Comparison of ENCODE assay signal across 24 mouse cellular contexts in genomic region chr2:178563287-178563686, GRCm38 (mm10).
DNase-seq lines count a peak whose midpoint lies in the region; ATAC-seq and TF ChIP-seq lines count a peak whose summit lies in the region.
"Had no signal": no experiment of that assay in that cellular context is flagged by ENCODE, and none has a peak within 500 bp of the region (broad histone marks: within the 10 kb centered on the region; RNA-seq: fewer than 3 reads in every experiment).

No protein-coding gene starts in this region.

- peak; percentile 20 to 23; a peak in 3 of 4 replicates for ATAC-seq in hematopoietic stem cell, adult 5-6 weeks (replicated peaks in 1 of 2; ENCODE audit: insufficient read depth in 1 of 2, low FRiP score in 2 of 2, low TSS enrichment in 1 of 2, low read depth in 1 of 2, poor library complexity in 2 of 2, severe bottlenecking in 2 of 2)
- ATAC-seq: CD4-positive, CD25-positive, alpha-beta regulatory T cell, adult 4 months; forebrain, embryonic 15.5 days had no signal

- TF ChIP-seq POLR2A in thymus, adult 2 months (IDR thresholded peaks at IDR 0.05; ENCODE audit: control insufficient read depth, extremely low read depth, insufficient read depth, low read length, poor library complexity) = no peak

- no peaks in the 10 kb centered on the region for H3K36me3 ChIP-seq in thymus, adult 2 months (ENCODE audit: control insufficient read depth, insufficient read depth, low read length)
- H3K36me3 ChIP-seq in splenic B cell, adult 2 months (ENCODE audit: control insufficient read depth, insufficient read depth, low read length, poor library complexity, severe bottlenecking) = no peaks in the 10 kb centered on the region
- H3K36me3 ChIP-seq: embryonic facial prominence, embryonic 10.5 days; embryonic facial prominence, embryonic 13.5 days; forebrain, embryonic 12.5 days; forebrain, embryonic 15.5 days; hindbrain, embryonic 12.5 days; hindbrain, embryonic 15.5 days had no signal

- no peak for DNase-seq in thymus, adult 2 months
- no peak for DNase-seq in thymus, adult 18-20 months
- DNase-seq in splenic B cell, adult 2 months (ENCODE audit: low read depth, low spot score) = peak; percentile 64
- DNase-seq in heart, postnatal 4 days = no peak
- DNase-seq in left cerebral cortex, adult 11 months (ENCODE audit: low spot score) = no peak
- DNase-seq: adrenal gland, adult 2 months; adrenal gland, postnatal 14 days; cerebellum, adult 11 months; cerebellum, adult 2 months; cerebellum, adult 9-11 months; cerebellum, postnatal 25 days; embryo, embryonic 11 days; gastrocnemius, postnatal 10 days; gastrocnemius, postnatal 36 days; heart, adult 11 months had no signal

- no peak for TF ChIP-seq CTCF in thymus, adult 2 months (IDR thresholded peaks at IDR 0.05; ENCODE audit: borderline replicate concordance, control insufficient read depth, extremely low read depth, insufficient read depth, low read length, poor library complexity)

- peaks cover 45% of the 10 kb centered on the region for H3K4me1 ChIP-seq in thymus, adult 2 months (replicated peaks; ENCODE audit: control insufficient read depth, insufficient read depth, low read length)
- H3K4me1 ChIP-seq: hindbrain, embryonic 15.5 days had no signal

- 54% methylated on average over 7 of the region's 7 CpGs for WGBS in thymus, adult 2 months

- peak overlapping the region; percentile 63 for H3K27ac ChIP-seq in thymus, adult 2 months (ENCODE audit: control insufficient read depth, insufficient read depth, low read length)
- H3K27ac ChIP-seq: embryonic facial prominence, embryonic 10.5 days; embryonic facial prominence, embryonic 13.5 days; forebrain, embryonic 12.5 days; forebrain, embryonic 15.5 days; hindbrain, embryonic 12.5 days; hindbrain, embryonic 15.5 days had no signal

- no peaks in the 10 kb centered on the region for H3K27me3 ChIP-seq in thymus, adult 2 months (ENCODE audit: control insufficient read depth, insufficient read depth, low read length)
- no peaks in the 10 kb centered on the region for H3K27me3 ChIP-seq in splenic B cell, adult 2 months (ENCODE audit: control insufficient read depth, insufficient read depth, low read length, poor library complexity, severe bottlenecking)
- H3K27me3 ChIP-seq: forebrain, embryonic 12.5 days; forebrain, embryonic 15.5 days; hindbrain, embryonic 15.5 days had no signal

- no peak overlapping the region for H3K4me3 ChIP-seq in thymus, adult 2 months (ENCODE audit: control insufficient read depth, insufficient read depth, low read length)
- H3K4me3 ChIP-seq: embryonic facial prominence, embryonic 10.5 days; embryonic facial prominence, embryonic 13.5 days; erythroblast, embryonic 14.5 days; forebrain, embryonic 12.5 days; forebrain, embryonic 15.5 days; hindbrain, embryonic 12.5 days; hindbrain, embryonic 15.5 days had no signal
